Mouse (Mus musculus): ENCODE measurements around the gene Klhl22. TPM values are rescaled to one million over a fixed set of nuclear protein-coding genes. Genes with fewer than 3 reads are reported as not detected.
A peak's percentile ranks its signal among the peaks of the same experiment; 100 is the strongest.

Gene Klhl22
- total and polyA plus RNA-seq, 2 experiments from 2014 or later: 79.3 to 156 TPM

DNA sequence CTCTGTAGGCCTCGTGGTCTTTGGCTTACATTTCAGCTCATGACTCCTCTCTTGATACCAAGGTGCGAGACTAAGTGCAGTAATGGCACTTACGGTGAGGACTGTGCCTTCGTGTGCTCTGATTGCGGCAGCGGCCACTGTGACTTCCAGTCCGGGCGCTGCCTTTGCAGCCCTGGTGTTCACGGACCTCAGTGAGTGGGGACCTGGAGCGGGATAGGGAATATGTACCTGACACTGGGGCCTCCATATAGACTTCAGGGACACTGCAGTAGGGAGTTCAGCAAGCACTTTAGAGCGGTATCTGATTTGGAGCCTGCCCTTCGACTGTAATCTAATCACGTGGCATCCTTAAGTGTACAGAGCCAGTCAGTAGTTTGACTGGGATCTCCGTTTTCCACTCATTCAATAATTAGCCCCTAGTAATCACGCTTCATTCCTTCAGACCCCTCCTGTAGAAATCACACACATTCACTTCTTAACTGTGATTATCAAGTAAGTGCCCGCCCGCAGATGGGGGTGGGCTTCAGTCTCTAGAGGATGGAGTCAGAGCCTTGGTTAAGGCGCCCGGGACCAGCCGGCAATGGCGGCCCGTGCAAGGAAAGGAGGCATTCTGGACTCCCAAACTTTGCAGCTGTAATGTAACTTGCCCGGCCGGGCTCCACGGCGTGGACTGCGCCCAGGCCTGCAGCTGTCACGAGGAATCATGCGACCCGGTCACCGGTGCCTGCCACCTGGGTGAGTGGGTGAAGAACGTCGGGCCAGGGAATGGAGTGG, 44.4 kb downstream of the Klhl22 start:
- Histone ChIP-seq H3K4me3 (ENCODE audit: low read depth, low read length) (peak overlapping the region; percentile 41), H3K9ac (replicated peaks; ENCODE audit: low read length, poor library complexity, severe bottlenecking) (0 out of 2 replicates have a peak overlapping the region, but pooled peaks have one; percentile 24), H3K4me1 (ENCODE audit: insufficient read depth, low read length) (peaks cover 31% of the 10 kb centered on the region), H3K4me2 (ENCODE audit: low read depth, low read length, poor library complexity, severe bottlenecking) (peak overlapping the region; percentile 75), H3K27me3 (ENCODE audit: insufficient read depth, low read length) (peaks cover 67% of the 10 kb centered on the region), H3K9me3 (ENCODE audit: low read length) (no peaks in the 10 kb centered on the region), H3K27ac (ENCODE audit: low read depth, low read length) (no peak overlapping the region), H3K36me3 (ENCODE audit: insufficient read depth, low read length) (no peaks in the 10 kb centered on the region)
- ATAC-seq (ENCODE audit: low FRiP score): no peak
- DNase-seq (ENCODE audit: low spot score): no peak
- 9% methylated on average over 33 of the region's 33 CpGs for WGBS
- TF ChIP-seq CTCF (IDR thresholded peaks at IDR 0.05): no peak

DNA sequence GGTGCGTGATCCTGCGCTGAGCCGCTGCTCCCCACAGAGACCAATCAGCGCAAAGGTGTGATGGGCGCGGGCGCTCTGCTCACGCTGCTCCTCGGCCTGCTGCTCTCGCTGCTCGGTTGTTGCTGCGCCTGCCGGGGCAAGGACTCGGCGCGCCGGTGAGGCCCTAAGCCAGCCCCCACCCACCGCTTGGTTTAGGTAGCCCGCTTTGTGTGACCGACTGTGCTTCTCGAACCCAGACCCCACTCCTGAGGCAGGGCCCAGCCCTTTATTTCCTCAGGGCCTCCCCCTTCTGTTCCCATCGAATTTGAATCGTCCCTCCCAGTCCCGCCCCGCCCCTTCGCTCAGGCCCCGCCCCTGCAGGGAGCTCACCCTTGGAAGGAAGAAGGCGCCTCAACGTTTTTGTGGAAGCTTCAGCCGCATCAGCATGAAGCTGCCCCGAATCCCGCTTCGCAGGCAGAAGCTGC, 45.1 kb downstream of the Klhl22 start:
- Histone ChIP-seq H3K4me1 (ENCODE audit: insufficient read depth, low read length) (peaks cover 32% of the 10 kb centered on the region), H3K27me3 (ENCODE audit: insufficient read depth, low read length) (peaks cover 61% of the 10 kb centered on the region), H3K27ac (ENCODE audit: low read depth, low read length) (no peak overlapping the region), H3K4me3 (ENCODE audit: low read depth, low read length) (peak overlapping the region; percentile 31), H3K9me3 (ENCODE audit: low read length) (no peaks in the 10 kb centered on the region), H3K9ac (replicated peaks; ENCODE audit: low read length, poor library complexity, severe bottlenecking) (0 out of 2 replicates have a peak overlapping the region, but pooled peaks have one; percentile 24), H3K36me3 (ENCODE audit: insufficient read depth, low read length) (no peaks in the 10 kb centered on the region), H3K4me2 (ENCODE audit: low read depth, low read length, poor library complexity, severe bottlenecking) (peak overlapping the region; percentile 51)
- DNase-seq (ENCODE audit: low spot score): no peak
- TF ChIP-seq CTCF (IDR thresholded peaks at IDR 0.05): no peak
- 2% methylated on average over 33 of the region's 33 CpGs for WGBS
- no peak for ATAC-seq (ENCODE audit: low FRiP score)

DNA sequence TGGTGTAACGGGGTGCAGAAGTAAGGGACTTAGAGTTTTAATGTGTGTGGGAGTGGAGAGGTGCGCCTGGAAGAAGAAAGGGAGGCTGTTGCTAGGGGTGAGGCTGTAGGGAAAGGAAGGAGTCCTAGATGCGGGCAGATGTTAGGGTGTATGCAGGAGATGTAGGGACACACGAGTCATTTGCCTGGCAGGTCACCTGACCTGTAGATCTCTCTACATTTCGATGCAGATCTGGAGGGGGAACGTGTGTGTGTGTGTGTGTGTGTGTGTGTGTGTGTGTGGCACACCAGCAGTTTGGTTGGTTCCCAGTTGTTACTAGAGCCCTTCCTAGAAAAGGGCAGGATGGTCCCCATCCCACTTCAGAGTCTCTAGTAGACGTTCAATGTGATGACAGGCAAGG, 45.6 kb downstream of the Klhl22 start:
- H3K36me3 ChIP-seq (ENCODE audit: insufficient read depth, low read length): no peaks in the 10 kb centered on the region
- no peak for TF ChIP-seq CTCF (IDR thresholded peaks at IDR 0.05)
- no peak for DNase-seq (ENCODE audit: low spot score)
- H3K4me3 ChIP-seq (ENCODE audit: low read depth, low read length): no peak overlapping the region
- peaks cover 37% of the 10 kb centered on the region for H3K4me1 ChIP-seq (ENCODE audit: insufficient read depth, low read length)
- WGBS: 6% methylated on average over 7 of the region's 7 CpGs
- H3K27me3 ChIP-seq (ENCODE audit: insufficient read depth, low read length): peaks cover 56% of the 10 kb centered on the region
- no peaks in the 10 kb centered on the region for H3K9me3 ChIP-seq (ENCODE audit: low read length)
- no peak overlapping the region for H3K27ac ChIP-seq (ENCODE audit: low read depth, low read length)
- ATAC-seq (ENCODE audit: low FRiP score): no peak
- no peak overlapping the region for H3K9ac ChIP-seq (replicated peaks; ENCODE audit: low read length, poor library complexity, severe bottlenecking)
- H3K4me2 ChIP-seq (ENCODE audit: low read depth, low read length, poor library complexity, severe bottlenecking): peak overlapping the region; percentile 51; the same call in 1 of the 2 replicates

DNA sequence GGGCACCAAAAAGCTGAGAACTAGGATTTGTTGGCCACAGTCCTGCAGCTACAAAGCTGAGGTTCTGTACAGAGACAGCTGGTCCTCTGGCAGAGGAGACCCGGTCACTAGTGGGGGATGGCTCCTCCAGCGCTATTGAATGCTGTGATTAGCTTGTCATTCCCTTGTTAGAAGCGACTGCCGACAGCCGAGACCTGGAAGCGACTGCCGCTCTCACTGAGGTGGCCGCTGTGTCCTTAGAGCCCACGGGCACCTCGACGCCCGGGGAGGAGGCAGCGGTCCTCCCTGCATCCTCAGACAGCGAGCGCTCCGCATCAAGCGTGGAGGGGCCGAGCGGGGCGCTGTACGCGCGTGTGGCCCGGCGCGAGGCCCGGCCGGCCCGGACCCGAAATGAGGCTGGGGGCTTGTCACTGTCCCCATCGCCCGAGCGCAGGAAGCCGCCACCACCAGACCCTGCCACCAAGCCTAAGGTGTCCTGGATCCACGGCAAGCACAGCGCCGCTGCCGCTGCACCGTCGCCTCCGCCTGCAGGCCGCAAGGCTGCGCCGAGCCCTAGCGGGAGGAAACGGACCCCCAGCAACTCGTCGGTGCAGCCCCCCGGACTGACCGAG, 47.3 kb downstream of the Klhl22 start:
- Histone ChIP-seq H3K4me2 (ENCODE audit: low read depth, low read length, poor library complexity, severe bottlenecking) (peak overlapping the region; percentile 86), H3K4me3 (ENCODE audit: low read depth, low read length) (peak overlapping the region; percentile 63), H3K36me3 (ENCODE audit: insufficient read depth, low read length) (no peaks in the 10 kb centered on the region), H3K27me3 (ENCODE audit: insufficient read depth, low read length) (peaks cover 41% of the 10 kb centered on the region), H3K4me1 (ENCODE audit: insufficient read depth, low read length) (peaks cover 39% of the 10 kb centered on the region), H3K27ac (ENCODE audit: low read depth, low read length) (peak overlapping the region; percentile 87), H3K9ac (replicated peaks; ENCODE audit: low read length, poor library complexity, severe bottlenecking) (peak overlapping the region; percentile 84), H3K9me3 (ENCODE audit: low read length) (no peaks in the 10 kb centered on the region)
- DNase-seq (ENCODE audit: low spot score): peak; percentile 15
- peak; percentile 26; the same call in 1 of the 2 replicates for ATAC-seq (ENCODE audit: low FRiP score)
- peak; percentile 2; the same call in 1 of the 2 replicates for TF ChIP-seq CTCF (IDR thresholded peaks at IDR 0.05)
- WGBS: 1% methylated on average over 44 of the region's 50 CpGs

DNA sequence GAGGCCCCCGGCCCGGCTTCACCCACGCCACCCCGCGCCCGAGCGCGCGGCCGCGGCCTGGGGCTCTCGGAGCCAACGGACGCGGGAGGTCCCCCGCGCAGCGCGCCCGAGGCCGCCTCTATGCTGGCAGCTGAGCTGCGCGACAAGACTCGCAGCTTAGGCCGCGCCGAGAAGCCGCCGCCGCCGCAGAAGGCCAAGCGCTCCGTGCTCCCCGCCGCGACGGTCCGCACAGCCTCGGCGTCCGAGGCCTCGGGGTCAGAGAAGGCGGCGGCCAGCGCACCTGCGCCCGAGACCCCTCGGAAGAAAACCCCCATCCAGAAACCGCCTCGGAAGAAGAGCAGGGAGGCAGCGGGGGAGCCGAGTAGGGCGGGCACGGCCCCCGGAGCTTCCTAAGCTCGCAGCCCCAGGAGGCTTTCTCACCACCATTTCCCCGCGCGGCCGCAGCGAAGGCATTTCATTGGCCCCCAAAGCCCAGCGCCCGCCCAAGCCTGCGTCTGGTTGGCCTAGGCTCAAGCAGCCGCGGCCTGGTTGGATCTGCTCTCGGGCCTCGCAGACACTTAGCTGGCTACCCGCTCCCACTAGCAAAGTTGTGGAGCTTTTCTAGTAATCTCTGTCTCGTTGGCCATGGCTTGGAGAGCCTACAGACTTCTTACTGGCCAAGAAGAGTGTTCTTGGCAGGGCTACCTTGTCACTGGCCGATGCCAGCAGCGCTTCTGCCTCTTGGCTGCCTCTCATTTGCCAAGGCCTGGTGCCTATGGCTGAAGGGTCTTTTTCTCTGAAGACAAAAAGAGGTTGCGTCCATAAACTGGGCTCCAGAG, 48.0 kb downstream of the Klhl22 start:
- H3K4me2 ChIP-seq (ENCODE audit: low read depth, low read length, poor library complexity, severe bottlenecking): peak overlapping the region; percentile 86
- ATAC-seq (ENCODE audit: low FRiP score): peak; percentile 82
- H3K9me3 ChIP-seq (ENCODE audit: low read length): no peaks in the 10 kb centered on the region
- peaks cover 37% of the 10 kb centered on the region for H3K4me1 ChIP-seq (ENCODE audit: insufficient read depth, low read length)
- WGBS: 2% methylated on average over 66 of the region's 73 CpGs
- H3K27ac ChIP-seq (ENCODE audit: low read depth, low read length): peak overlapping the region; percentile 87
- H3K4me3 ChIP-seq (ENCODE audit: low read depth, low read length): peak overlapping the region; percentile 63
- DNase-seq (ENCODE audit: low spot score): peak; percentile 94
- no peak for TF ChIP-seq CTCF (IDR thresholded peaks at IDR 0.05)
- H3K36me3 ChIP-seq (ENCODE audit: insufficient read depth, low read length): no peaks in the 10 kb centered on the region
- peaks cover 34% of the 10 kb centered on the region for H3K27me3 ChIP-seq (ENCODE audit: insufficient read depth, low read length)
- H3K9ac ChIP-seq (replicated peaks; ENCODE audit: low read length, poor library complexity, severe bottlenecking): peak overlapping the region; percentile 84

Measured in midbrain, postnatal 0 days (tissue).